Mouse (Mus musculus): ENCODE results near the gene Wasf2.
"Not testable (repeated sequence)": the region's sequence is repeated elsewhere in the genome, so short reads cannot be mapped to it uniquely, and the experiment has no call there.

The Wasf2 gene

DNA sequence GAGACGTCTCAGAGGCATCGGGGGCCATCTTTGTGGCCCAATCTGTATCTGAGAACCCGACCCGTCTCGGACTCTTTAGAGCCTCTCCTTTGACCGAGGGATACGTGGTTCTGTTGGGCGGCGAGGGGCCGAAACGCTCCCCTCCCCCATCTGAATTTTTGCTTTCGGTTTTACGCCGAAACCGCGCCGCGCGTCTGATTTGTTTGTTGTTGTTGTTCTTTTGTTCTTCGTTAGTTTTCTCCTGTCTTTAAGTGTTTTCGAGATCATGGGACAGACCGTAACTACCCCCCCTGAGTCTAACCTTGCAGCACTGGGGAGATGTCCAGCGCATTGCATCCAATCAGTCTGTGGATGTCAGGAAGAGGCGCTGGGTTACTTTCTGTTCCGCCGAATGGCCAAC, 33.6 kb upstream of the Wasf2 start:
- in situ Hi-C loops (cut with MboI): not testable (repeated sequence)

DNA sequence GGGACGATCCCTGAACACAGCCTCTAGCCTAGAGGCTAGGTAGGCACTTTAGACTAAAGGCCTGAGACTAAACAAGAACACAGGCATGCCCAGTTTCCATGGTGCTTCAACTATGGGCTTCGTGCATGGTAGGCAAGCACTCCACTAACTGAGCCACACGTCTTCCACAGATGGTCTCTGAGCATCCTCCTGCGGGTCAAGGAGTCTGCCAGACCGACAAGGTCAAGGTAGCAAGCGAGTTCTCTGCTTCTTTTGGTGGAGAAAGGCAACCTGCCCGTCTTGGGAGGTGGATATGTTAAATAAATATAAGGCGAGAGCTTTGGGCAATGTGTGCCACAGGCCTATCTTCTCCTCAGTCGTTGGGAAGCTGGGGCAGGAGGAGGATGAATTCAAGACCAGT, 28.6 kb upstream of the Wasf2 start:
- in situ Hi-C loops (cut with MboI): no loop called here

DNA sequence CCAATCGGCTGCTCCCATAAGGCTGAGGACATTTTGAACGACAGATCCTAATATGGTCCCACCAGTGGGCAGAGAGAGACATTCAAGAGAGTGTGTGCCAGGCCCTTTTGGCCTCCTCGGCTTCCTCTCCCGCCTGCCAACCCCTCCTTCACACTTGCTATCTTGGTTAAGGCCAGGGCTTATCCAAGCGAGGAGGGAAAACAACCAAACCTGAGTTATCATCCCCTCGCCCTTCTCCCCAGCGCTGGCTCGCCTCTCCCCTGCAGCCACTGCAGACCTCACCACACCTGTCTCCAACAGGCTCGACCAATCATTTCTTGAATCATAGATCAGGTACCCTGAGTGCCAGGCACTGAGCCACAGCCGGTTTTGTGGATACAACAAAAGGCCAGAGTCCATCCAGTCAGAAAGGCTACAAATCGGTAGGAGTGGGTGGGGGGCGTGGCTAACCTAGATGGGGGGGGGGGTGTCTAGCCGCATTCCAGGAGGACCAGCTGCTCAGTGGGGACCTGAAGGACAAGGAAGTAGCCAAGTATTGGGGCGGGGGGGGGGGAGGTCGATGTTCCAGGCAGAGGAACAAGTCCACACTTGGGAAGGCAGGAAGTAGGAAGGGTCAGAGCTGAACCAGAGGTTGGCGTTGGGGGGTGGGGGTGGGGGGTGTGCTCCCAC, 26.6 kb upstream of the Wasf2 start:
- in situ Hi-C loops (cut with MboI): no loop called here

DNA sequence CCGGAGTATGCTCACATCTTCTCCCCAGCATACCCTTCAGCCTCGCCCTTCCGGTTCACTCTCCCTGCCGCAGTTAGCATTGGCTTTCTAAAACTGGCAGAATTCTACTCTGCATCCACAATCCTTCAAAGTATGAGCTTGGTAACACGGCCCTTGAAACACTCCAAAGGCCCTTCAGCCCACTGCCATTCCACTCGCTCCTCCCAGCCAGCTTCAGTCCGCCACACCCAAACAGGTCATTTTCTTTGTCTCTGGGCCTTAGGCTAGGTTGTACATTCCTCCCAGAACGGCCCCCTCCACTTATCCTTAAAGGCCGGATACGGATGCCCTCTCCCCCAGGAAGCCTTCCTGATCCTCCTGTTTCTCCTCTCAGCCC, 26.1 kb upstream of the Wasf2 start:
- in situ Hi-C loops (cut with MboI): no loop called here

DNA sequence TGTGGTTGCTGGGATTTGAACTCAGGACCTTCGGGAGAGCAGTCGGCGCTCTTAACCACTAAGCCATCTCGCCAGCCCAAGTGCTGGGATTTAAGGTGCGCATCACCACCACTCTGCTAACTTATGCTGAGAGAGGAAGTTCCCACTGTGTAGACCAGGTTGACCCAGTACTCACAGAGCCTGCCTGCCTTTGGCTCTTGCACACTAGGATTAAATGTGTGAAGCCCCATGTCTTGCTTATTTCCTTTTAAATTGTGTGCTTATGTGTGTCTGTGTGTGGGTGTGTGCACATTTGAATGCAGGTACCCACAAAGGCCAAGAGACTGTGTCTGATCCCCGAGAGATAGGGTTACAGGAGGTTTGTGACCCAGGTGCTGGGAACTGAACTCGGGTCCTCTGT, 23.6 kb upstream of the Wasf2 start:
- in situ Hi-C loops (cut with MboI): no loop called here

DNA sequence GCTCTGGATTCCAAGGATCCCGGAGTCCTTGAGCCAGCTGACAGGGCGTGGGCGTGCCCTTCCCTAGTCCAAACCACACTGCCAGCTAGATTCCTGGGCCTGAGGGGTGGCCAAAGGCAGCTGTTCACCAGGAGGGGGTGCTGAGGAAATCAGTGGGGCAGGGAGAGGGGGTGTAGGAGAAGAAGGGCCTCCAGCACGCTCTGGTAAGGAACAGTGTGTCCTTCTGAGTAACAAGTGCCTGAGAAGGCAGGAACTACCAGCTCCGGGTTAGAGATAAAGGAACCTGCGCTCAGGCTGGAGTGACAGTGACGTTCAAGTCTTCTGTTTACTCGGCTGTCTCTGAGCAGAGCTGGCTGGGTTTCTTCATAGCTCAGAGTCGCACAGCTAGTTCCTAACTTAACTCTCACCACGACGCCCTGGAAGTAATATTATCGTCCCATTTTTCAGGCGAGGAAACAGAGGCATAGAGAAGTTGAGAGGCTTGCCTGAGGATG, 22.5 kb upstream of the Wasf2 start:
- in situ Hi-C loops (cut with MboI): no loop called here

DNA sequence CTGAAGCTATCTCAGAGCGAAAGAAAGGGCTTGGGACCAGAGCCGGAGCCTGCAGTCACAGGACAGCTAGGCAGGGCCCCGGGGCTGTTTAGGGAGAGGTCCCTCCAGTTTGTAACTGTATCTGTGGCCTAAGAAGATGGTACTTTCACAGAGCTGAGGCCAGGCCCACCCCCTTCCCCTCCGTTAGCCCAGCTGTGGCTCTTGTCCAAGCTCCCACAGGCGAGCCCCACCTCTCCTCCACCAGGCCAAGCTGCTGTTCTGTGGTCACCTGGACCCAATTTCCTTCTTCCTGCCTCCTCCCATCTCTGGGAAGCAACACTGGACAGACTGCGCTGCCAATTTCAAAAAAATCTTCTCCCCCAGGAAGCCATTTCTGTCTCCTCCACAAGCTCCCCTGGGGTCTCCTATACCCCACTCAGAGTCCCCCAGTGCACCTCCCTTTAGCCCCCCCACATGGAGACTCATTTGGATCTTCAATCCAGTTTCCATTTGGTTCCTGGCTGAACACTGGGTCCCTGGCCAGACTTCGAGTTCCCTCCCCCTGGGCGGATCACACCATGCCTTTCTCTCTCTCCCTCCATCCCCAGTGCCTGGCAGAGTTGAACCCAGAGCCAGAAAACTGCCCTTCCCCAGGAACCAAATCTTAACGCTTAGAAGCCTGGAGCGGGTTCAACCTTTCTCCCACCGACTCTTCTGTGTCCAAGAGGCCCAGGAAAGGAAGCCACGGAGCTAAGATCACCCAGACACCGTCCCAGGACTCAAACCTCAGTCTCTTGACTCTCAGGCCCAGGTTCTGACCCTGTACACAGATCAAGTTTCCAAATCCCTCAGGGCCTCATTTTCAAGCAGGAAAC, 21.6 kb upstream of the Wasf2 start:
- in situ Hi-C loops (cut with MboI): no loop called here

DNA sequence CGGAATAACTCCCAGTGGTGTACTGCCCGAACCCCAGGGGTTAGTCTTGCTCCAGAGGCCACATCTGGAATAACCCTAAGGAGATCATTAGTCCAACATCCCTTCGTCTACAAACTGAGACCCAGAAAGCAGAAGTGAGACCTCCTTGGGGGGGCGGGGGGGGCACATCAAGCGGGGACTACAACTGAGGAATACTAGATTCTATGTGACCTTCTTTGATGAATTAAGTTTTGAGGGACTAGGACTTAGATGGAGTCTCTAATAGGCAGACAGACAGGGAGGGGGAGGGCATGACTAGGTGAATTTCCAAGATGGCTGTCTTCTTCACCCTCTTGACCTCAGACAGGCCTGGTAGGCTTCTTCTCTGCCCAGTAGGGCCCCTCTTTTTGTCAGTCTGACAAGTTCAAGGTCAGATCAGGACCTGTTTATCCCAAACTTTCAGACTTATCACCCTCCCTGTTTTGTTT, 20.9 kb upstream of the Wasf2 start:
- in situ Hi-C loops (cut with MboI): no loop called here

DNA sequence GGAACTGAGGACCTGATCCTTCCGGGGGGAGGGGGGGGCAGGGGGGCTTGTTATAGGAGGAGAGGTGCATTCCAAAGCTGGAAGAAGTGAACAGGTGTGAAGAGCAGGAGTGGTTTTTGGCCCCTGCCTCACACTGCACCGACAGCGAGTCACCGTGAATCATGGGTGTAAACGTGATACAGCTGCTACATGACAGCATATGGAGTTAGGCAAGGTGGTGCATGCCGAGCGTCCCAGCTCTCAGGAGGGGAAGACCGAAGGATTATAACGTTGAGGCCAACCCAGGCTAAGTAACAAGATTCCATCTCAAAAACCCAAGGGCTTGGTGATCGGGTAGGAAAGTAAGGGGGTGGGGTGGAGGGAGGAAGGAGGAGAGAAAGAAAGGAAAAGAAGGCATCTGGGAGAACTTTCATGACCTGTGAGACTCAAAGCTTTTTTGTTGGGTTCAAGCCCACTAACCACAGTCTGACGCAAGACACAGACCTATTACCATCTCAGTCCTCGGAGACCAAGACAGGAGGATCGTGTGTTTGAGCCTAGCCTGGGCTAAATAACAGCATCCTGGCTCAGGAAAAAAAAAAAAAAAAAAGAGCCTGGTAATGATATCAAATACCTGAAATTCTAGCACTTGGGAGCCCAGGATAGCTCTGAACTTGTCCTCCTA, 18.0 kb upstream of the Wasf2 start:
- in situ Hi-C loops (cut with MboI): no loop called here

DNA sequence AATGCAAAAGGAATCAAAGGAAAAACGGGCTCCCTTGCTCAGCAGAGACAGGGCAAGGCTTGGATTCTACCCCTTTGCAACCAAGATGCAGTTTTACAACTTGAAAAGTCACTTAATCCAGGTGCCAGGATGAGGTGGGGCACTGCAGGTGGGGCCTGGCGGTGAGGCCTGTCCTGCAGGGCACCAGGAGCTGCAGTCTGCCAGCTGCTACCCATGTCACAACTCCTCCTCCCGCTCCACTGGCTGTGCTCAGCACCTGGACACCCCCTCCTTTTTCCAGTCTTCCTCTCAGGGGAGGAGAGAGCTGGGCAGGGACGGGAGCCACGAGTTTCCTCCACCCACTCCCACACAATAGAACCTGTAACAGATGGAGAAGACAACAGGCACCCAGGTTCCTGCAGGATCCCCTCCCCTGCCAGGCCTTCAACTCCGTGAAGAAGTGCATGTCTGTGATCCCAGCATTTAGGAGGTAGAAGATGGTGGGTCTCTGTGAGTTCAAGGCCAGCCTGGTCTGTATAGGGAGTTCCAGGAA, 16.9 kb upstream of the Wasf2 start:
- in situ Hi-C loops (cut with MboI): no loop called here

DNA sequence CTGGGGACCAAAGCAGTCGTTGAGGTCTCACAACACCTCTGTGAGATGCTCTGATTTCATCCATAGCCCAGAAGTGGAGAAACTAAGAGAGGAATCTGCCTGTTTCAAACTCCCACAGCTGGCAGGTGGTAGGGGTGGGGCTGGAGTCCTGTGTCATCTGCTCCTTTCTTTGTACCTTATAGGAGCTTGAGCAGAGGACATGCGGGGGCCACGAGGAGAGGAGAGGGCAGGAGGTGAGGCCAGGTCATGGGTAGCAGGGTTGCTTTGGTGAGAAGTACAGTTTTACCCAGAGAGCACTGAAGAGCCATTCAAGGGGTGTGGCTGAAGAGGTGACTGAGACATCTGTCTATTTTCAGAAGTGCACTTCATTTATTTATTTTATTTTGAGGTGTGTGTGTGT, 15.5 kb upstream of the Wasf2 start:
- in situ Hi-C loops (cut with MboI): no loop called here

DNA sequence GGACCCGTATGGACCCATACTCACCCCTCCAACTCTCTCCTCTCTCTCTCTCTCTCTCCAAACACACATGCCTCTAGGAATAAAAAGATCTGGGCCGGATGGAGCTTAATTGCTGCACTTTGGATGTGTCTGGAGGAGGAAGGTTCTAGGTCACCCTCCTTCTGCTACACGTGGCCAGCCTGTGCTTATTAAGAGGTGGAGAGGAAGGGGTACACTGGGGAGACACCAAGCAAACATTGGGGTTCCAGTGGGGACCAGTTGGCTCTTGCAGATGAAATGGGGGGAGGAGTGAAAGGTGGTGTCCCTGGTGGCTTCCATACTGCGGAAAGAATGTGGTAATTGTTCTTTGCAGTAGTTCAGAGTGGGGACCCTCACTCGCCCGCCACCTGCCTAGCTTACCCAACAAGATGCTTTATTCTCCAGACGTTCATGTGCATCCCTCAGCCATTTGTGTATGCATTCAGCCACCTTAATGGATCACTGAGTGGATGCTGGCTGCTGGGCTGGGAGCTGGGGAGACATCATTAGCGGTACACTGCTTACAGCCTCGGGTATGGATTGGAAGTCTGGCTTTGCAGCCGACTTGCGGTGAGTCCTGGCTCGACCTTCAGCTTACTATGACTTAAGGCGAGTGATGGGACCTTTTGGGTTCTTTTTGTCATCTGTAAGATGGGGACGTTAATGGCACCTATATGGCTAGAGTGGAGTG, 14.4 kb upstream of the Wasf2 start:
- in situ Hi-C loops (cut with MboI): no loop called here

DNA sequence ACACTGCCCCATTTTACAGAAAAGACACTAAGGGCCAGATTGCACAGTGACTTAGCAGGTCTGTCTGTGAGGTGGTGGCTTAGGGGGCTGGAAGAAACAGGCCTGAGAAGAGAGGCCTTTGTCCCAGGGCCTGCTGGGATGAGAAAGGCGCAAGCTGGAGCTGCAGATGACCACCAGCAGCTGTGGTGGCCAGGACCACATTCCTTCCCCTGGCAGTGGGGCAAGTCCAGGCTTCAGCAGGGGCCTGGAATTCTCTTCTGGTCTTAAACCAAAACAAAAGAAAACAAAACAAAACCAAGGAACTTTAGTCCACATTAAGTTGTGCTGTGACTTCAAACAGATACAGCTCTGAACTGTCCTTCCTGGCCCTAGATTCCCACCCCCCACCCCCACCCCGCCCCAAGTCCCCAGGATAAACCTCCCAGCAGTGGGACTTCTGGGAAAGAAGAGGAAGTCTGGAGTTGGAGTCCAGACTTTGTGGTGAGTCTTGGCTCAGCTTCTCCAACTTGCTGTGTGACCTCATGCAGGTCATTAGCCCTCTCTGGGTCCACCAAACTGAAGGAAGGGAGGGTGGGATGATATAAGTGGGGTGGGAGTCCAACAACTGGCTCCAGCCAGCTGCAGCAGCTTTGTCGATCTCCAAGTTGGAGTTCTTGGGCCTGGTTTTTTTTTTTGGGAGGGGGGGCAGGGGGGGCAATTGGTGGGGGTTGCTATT, 13.4 kb upstream of the Wasf2 start:
- in situ Hi-C loops (cut with MboI): no loop called here

DNA sequence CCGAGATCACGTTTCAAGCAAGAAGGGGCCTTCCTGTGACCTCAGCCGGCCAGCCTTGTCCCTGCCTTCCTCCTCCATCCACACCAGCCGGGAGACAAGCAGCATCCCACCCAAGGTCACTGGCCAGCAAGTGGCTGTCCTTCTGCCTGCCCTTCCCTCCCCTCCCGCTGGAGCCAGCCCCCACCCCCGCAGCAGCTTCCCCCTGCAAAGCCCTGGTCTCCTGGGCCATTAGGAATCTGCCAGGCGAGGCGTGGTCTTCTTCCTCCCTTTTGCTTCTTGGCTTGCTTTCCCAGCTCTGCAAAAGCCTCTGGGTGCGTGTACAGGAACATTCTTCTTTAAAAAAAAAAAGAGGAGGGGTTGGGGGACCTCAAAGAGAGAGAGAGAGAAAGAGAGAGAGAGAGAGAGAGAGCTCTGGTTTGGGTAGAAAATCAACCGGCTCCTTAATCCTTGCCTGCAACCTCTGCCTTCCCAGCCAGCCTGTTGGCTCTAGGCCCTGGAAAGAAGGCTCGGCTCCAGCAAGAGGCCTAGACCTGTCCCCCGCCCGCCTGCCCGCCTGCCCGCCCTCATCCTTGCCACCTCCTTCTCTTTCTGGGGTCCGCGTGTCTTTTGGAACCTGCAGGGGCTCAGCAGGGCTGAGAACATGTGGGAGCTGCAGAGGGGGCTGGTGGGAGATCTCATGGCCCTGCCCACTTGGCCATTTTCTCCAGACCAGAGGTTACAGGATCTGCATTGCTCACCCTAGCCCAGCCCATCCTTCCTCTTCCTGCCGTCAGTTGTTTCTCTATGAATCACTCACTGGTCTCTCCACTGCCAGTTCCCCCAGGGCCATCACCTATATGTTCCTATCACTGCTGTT, 12.5 kb upstream of the Wasf2 start:
- in situ Hi-C loops (cut with MboI): no loop called here

DNA sequence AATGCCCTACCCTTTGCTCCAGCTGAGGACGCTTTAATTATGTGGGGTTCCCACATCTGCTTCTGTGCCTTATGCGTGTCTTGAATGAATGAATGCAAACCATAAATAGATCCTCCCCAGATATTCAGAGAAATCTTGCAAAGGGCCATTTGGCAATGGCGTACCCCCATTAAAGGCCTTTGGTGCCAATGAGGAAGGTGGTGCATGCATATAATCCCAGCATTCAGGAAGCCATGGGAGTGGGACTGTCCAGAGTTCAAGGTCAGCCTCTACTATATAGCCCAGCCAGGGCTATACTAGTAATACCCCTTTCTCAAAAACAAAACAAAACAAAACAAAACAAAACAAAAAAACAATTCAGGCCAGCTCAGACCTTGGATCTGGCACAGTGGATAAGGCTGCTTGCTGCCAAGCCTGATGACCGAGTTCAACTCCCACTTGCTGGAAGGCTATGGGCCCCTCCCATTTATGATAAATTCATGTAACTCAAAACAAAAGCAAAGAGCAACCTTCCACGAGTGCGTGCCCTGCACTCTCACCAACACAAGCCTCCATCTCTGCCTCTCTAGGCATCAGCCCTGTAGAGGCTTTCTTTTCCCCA, 11.4 kb upstream of the Wasf2 start:
- in situ Hi-C loops (cut with MboI): no loop called here

DNA sequence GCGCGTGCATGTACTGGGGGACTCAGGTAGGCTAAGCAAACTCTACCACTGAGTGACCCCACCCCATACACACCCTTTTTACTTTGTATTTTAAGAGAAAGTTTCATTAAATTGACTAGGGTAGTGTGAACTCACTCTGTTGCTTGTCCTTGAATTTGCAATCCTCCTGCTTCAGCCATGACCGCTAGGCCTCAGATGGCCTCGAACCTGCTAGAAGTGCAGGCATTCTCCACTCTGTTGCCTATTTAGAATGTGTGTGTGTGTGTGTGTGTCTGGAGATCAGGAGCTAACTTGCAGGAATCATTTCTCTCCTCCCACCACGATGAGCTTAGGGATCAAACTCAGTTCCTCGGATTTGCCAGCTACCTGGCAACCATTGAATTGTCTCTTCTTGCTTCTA, 10.7 kb upstream of the Wasf2 start:
- in situ Hi-C loops (cut with MboI): no loop called here

DNA sequence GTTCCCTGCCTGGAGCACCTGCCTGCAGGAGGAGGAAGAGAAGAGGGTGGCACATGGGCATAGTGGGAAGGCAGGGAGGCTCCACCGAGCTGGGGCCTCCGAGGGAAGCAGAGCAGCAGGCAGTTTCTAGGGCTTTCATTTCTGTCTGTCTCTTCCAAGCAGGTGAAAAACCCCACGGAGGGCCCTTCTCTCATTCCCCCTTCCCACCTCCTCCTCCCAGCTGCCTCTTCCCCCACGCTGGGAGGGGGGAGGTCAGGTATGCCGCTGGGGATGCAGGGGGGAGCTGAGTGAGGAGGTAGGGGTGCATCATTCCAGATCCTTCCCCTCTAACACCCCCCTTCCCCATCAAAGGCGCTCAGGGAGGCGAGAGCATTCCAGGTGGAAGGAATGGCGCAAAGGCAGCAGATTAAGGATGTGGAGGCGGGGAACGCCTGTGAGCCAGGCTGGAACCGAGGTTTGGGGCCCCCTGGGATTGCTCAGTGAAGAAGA, 9.4 kb upstream of the Wasf2 start:
- in situ Hi-C loops (cut with MboI): no loop called here

DNA sequence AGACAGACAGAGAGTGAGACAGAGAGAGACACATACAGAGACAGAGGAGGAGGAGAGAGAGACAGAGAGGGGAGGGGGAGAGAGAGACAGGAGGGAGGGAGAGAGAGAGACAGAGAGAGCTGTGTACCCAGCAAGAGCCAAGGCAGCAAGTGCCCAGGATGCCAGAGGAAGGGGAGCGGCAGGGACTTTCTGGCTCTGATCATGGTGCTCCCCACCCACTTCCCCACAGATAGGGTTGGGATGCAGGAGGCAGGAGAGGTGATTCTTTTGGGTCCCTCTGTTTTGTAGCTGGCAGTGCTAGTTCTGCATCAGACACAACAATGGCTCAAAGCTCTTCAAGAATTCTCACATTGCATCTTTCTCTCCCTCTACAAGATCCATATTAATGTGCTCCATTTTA, 8.9 kb upstream of the Wasf2 start:
- in situ Hi-C loops (cut with MboI): no loop called here

DNA sequence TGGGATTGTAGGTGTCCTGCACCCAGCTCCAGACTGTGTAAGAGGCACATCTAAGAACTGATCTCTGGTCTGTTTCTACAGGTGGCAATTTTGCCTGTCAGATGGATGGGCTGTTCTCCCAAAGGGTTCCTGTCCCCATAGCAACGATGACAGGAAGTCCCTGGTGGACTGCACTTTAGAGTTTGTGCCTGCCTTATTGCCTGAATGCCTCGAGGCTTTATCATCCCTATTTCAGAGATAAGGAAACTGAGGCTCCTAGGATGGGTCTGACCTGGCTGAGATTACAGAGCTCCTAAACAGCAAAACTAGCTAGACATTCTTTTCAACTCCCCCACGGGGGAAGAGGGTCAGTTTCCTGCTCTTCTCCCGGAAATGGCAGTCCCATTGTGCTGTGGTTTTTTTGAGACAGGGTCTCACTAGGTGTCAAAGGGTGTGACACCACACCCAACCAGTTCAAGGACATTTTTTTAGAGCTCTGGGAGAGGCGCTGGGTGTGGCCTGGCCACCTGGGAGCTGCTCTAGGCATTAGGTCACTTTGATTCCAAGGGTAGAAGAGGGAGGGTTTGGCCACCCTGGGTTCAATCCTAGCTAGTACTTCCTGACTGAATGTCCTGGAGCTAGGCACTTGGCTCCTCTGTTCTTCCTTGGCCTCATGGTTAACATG, 8.2 kb upstream of the Wasf2 start:
- in situ Hi-C loops (cut with MboI): no loop called here

All from mature B cell (primary cell).